Mouse (Mus musculus) frontal cortex, postnatal 10 days (tissue): ENCODE measurements at regions not wholly inside any gene's neighbourhood (a gene's known extent, or its start where the extent isn't known, plus 50 kb on each side); places are given as distances from the start of the nearest gene placed in this dataset.

Experiments used
- DNase-seq, 2 experiments: peaks; one replicate each; pipeline ENCODE4 v3.0.0; 2022; ENCODE audit warnings: low spot score in 2 of 2, mixed read lengths in 1 of 2

- peak; percentile 77 to 80 for DNase-seq
Measured at GRCm38 (mm10) chr17:47140969-47141842, 130.8 kb upstream of the Ubr2 start.

DNA sequence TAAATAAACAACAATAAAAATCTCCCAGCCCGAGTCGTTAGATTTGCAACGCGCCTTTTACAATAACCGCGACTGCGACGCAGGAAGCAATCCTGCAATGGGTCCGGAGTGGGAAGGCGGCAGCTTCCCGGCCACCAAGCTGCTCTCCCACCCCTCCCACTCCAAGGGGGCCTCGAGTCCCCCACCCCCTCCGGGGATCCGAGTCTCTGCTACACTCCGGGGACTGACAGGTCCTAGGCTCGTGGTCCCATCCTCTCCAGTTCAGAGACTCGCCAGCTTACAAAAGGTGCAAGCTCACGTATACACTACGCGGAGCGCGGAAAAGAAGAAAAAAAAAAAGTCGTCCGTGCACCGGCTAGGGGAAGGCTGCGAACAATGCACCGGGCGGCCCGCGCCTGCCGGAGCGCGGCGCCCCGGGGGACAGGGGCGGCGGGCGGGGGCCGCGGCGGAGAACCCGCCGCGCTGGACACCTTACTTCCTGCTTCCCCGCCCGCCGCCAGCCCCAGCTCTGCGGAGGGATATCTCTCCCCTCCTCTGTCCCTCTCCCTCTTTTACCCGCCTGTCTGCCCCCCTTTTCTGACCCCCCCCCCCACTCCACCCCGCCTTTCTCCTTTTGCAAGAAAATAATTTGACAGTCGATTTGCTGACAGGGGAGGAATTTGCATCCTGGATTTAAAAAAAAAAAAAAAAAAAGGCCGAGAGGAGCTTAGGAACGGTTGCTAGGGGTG lies 130.0 kb upstream of the Ubr2 start:
- DNase-seq, result peak; percentile 58 to 64

- peak; percentile 96 to 98 for DNase-seq
Measured at GRCm38 (mm10) chr17:47139730-47140231, 129.4 kb upstream of the Ubr2 start.

- peak; percentile 43 to 48 for DNase-seq
Measured at GRCm38 (mm10) chr17:47139171-47139617, 128.8 kb upstream of the Ubr2 start.

GRCm38 (mm10) chr17:47138174-47138573 lies 127.8 kb upstream of the Ubr2 start:
- no peak for DNase-seq

GRCm38 (mm10) chr17:47135391-47135790 lies 125.0 kb upstream of the Ubr2 start:
- no peak for DNase-seq

- no peak for DNase-seq
Measured at GRCm38 (mm10) chr17:47133785-47134184, 123.4 kb upstream of the Ubr2 start.

DNA sequence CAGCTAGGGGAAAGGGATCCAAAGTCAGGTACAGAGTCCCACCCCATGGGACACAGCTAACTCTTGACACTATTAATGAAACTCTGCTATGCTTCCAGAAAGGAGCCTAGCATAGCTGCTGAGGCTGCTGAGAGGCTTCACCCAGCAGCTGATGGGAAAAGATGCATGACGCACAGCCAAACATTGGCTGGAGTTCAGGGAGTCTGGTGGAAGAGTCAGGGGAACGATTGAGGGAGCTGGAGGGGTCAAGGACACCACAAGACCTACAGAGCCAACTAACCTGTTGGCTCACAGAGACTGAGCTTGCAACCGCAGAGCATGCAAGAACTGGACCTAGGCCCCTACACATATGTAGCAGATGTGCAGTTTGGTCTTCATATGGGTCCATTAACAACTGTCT lies 117.2 kb upstream of the Ubr2 start:
- no peak for DNase-seq

DNA sequence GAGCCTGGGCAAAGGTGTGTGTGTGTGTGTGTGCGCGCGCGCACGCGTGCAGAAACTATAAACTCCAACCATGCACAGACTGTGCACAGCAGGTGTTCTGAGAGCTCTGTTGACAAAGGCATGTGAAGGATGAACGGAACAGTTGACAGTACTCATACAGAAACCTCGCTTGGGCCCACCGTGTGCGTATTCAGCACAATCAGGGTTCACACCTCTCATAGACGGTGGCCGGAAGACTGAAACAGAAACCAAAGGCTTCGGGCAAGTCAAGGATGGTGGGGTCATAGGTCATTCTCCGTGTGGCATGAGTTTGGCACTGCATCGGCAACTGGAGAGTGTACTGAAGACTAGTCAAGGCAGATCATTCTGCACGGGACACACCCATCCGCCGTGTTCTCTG lies 113.2 kb upstream of the Ubr2 start:
- DNase-seq, result no peak

GRCm38 (mm10) chr17:47122221-47122620 lies 111.9 kb upstream of the Ubr2 start:
- no peak for DNase-seq

- DNase-seq, result no peak
Measured at GRCm38 (mm10) chr17:47118010-47118409, 107.7 kb upstream of the Ubr2 start.

DNA sequence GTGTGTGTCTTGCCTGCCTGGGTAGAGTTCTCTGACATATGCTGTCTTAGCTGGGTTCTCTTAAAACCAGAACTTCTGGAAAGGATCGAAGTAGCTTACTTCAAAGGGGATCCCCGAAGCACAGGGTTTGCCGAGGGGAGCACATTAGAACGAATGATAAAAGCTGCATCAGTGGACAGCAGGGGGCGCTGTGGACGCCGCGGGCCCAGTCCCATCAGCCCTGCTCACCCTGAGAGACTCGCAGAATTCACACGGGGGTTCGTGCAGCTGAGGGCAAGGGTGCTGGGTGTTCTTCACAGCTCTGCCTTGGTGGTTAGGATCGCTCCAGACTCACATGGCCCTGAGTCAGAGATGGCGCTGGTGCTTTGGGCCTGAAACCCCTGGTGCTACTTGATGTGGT lies 105.4 kb upstream of the Ubr2 start:
- no peak for DNase-seq

GRCm38 (mm10) chr17:47115141-47115540 lies 104.8 kb upstream of the Ubr2 start:
- DNase-seq, result no peak

DNA sequence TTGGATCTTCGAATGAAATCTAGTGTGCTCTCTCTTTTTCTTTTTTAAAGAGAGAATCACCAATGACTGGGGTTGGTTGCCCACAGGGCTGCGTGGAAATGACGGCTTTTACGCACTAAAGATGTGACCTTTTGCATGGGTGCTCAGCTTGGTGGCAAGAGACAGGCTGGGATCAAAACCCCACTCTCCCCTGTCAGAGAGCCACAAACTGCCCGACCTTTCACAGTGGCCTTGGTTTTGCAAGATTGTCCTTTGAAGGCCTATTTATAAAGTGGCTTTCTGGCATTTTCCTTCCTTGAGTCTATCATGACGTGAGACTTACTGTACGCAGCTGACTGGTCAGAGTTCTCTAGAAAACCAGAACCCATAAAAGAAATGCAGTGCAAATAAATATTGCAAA lies 104.4 kb upstream of the Ubr2 start:
- no peak for DNase-seq

- DNase-seq, result no peak
Measured at GRCm38 (mm10) chr17:47112556-47113225, 102.3 kb upstream of the Ubr2 start.

- DNase-seq, result no peak
Measured at GRCm38 (mm10) chr17:47110836-47111235, 100.5 kb upstream of the Ubr2 start.

- no peak for DNase-seq
Measured at GRCm38 (mm10) chr17:47104328-47104727, 94.0 kb upstream of the Ubr2 start.

DNA sequence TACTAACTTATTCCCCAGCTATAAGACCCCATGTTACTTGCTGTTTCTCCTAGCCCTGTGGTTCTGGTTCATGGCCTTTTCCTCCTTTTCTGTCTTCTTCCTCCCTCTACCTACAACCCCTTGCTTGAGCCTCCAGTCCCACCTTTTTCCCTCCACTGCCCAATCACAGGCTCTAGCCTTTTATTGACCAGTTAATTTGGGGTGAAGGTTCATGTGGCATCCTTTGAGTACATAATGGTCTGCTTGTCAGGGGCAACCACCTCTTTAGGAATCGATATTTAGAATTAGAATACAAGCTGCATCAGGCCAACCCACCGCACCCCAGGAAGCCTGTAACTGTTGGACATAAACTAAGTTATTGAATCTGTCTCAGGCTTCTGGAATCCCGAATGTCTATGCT lies 84.8 kb upstream of the Ubr2 start:
- DNase-seq, result no peak

DNA sequence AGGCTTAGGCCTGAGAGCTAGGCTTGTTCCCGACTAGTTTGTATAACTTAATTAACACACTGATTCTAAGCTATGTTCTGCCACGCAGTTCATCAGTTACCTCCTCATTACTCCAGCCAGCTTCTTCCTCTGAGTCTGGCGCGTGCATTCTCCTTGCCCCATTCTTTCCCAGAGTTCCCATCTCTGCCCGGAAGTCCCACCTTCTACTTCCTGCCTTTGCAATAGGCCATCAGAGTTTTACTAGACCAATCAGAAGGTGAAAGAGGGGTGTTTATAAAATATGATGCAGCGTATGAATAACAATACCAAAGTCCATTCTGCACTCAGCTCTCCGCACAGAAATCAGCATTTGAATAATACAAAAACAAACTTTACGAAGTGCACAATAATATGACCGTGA lies 81.7 kb upstream of the Ubr2 start:
- no peak for DNase-seq

DNA sequence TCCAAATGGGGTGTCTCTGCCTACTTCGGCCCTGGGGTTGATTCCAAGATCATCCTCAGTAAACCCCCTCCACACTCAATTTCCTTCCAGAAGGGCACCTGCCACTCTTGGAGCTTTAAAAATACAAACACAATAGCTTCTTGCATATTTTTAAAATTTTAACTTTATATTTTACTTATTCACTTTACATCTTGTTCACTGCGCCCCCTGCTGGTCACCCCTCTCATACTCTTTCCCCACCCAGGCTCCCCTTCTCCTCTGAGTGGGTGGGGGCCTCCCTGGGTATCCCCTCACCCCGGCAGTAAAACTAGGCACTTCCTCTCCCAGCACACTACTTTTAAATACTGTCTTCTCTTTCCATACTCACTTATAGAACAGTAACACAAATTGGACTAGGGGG lies 79.4 kb upstream of the Ubr2 start:
- DNase-seq, result no peak

DNA sequence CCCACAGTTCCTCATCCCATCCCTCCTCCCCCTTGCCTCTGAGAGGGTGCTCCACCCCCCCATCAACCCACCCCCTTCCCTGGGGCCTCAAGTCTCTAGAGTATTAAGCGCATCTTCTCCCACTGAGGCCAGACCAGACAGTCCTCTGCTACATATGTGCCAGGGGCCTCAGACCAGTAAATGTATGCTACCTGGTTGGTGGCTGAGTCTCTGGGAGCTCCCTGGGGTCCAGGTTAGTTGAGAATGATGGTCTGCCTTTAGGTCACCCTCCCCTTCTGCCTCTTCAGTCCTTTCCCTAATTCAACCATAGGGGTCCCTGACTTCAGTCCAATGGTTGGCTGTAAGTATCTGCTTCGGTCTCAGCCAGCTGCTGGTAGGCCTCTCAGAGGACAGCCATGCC lies 58.9 kb upstream of the Ubr2 start:
- no peak for DNase-seq

DNA sequence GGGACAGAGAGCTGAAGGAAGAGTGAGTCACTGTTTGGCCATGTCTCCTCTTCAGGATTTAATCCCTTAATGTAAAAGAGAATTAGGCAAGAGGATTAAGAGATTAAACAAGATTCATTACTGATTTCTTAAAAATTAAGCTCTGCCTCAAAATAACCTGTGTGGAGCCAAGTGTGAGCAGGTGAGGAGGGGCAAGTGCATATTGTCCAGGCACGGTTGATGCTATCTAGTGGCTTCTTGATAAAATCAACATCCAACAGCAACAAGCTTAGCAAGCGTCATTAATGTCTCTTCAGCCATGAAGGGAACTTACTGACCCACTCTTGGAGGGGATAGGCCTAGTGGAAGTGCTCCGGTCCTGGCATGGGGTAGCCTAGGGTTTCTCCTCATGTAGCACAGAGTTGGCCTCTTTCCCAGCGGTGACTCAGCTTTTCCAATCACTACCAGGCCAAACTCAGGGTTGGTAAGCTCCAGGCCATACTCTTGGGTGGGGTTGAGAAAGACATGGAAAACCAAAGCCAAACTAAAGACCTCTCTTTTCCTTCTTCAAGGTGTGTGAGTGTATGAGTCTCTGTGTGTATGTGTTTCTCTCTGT lies 55.0 kb upstream of the Ubr2 start:
- DNase-seq, result no peak
